Mouse (Mus musculus) bone marrow, adult 2 months (tissue): ENCODE measurements around the gene Scgb2b17.
"Not testable (repeated sequence)": the region's sequence is repeated elsewhere in the genome, so short reads cannot be mapped to it uniquely, and the experiment has no call there.

Experiments used
- CTCF ChIP-seq: fragments of 200-500 bp; IDR thresholded peaks from 2 replicates; pipeline ENCODE4 v1.5.1; 2011; ENCODE audit warnings: low read length, control low read depth; ENCODE audit not compliant: control insufficient read depth, insufficient read depth
- POLR2A ChIP-seq: fragments of 200-500 bp; IDR thresholded peaks from 2 replicates; pipeline ENCODE4 v1.6.1; 2011; ENCODE audit warnings: low read depth, mild to moderate bottlenecking, control low read depth, low read length, borderline replicate concordance; ENCODE audit not compliant: control insufficient read depth

- TF ChIP-seq CTCF, POLR2A: not testable (repeated sequence)
Measured at GRCm38 (mm10) chr7:33063149-33063548, 6.8 kb upstream of the Scgb2b17 start, which contains the start of gene Scgb1b17.
